16 mouse cellular contexts compared by ENCODE assay signal in the genomic region with DNA sequence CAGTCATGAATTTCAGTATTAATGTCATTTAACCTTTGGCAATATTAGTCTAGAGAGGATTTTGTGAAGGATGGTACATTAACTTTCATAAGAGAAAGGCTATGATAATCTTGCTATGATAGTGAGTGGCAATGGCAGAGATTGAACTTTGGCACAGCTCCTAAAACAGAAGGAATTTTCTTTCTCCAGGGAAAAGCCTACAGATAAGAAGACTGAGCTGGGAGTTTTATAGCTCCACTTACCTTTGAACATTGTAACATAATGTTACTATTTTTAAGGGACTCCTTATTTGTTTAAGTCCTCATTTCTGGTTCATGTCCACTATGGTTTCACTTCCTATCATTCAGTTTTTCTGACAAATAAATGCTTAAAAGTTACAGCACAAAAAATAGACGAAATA.
"Had no signal": no experiment of that assay in that cellular context is flagged by ENCODE, and none has a peak within 500 bp of the region (broad histone marks: within the 10 kb centered on the region; RNA-seq: fewer than 3 reads in every experiment).

No protein-coding gene starts in this region.

- H3K27me3 ChIP-seq: neural tube, embryonic 13.5 days; neural tube, embryonic 15.5 days; stomach, embryonic 15.5 days had no signal

- H3K36me3 ChIP-seq: neural tube, embryonic 13.5 days; neural tube, embryonic 15.5 days; stomach, embryonic 15.5 days had no signal

- H3K4me1 ChIP-seq: neural tube, embryonic 13.5 days; neural tube, embryonic 15.5 days; stomach, embryonic 15.5 days had no signal

- H3K4me2 ChIP-seq: neural tube, embryonic 13.5 days; neural tube, embryonic 15.5 days; stomach, embryonic 15.5 days had no signal

- H3K4me3 ChIP-seq: neural tube, embryonic 13.5 days; neural tube, embryonic 15.5 days; stomach, embryonic 15.5 days had no signal

- H3K9me3 ChIP-seq: stomach, embryonic 15.5 days had no signal

- DNase-seq: retina, postnatal 1 day; right cerebral cortex, adult 18-20 months; right cerebral cortex, postnatal 14 days; right cerebral cortex, postnatal 25 days; right cerebral cortex, postnatal 4 days; spleen, adult 18-20 months; thymus, adult 18-20 months; thymus, adult 2 months; thymus, postnatal 14 days; thymus, postnatal 25 days; thymus, postnatal 36 days; thymus, postnatal 4 days had no signal

- H3K9ac ChIP-seq: neural tube, embryonic 13.5 days; neural tube, embryonic 15.5 days; stomach, embryonic 15.5 days had no signal

- H3K27ac ChIP-seq: neural tube, embryonic 13.5 days; neural tube, embryonic 15.5 days; stomach, embryonic 15.5 days; stomach, postnatal 0 days had no signal
